Mouse (Mus musculus) kidney, postnatal 25 days (tissue): ENCODE measurements around the gene Naa40.

ENCODE experiments used
- DNase-seq, 2 experiments: peaks; one replicate each; pipeline ENCODE4 v3.0.0; 2021; ENCODE audit warnings: mixed read lengths in 2 of 2

The Naa40 gene

GRCm38 (mm10) chr19:7240782-7241690, at the start of gene Naa40:
TSS of gene Naa40 (minus strand) at chr19:7241183.
- DNase-seq = peak; percentile 96 to 97

GRCm38 (mm10) chr19:7289767-7290166, 48.8 kb upstream of the Naa40 start:
- no peak for DNase-seq

GRCm38 (mm10) chr19:7288288-7288687, 47.3 kb upstream of the Naa40 start:
- DNase-seq = no peak

- no peak for DNase-seq
Observed at GRCm38 (mm10) chr19:7286563-7287315, 45.8 kb upstream of the Naa40 start.

- no peak for DNase-seq
Observed at GRCm38 (mm10) chr19:7280557-7281330, 39.8 kb upstream of the Naa40 start.

GRCm38 (mm10) chr19:7279114-7279513, 38.1 kb upstream of the Naa40 start:
- DNase-seq = peak; percentile 60 to 69

GRCm38 (mm10) chr19:7278200-7278906, 37.4 kb upstream of the Naa40 start:
- DNase-seq = no peak

- no peak for DNase-seq
Observed at GRCm38 (mm10) chr19:7276796-7277195, 35.8 kb upstream of the Naa40 start.

- no peak for DNase-seq
Observed at GRCm38 (mm10) chr19:7276053-7276659, 35.2 kb upstream of the Naa40 start.

- peak in 1 of 2 experiments; percentile 53 for DNase-seq
Observed at GRCm38 (mm10) chr19:7275131-7275789, 34.3 kb upstream of the Naa40 start.

- peak in 1 of 2 experiments; percentile 53 for DNase-seq
Observed at GRCm38 (mm10) chr19:7274326-7274990, 33.5 kb upstream of the Naa40 start.

- no peak for DNase-seq
Observed at GRCm38 (mm10) chr19:7273486-7273885, 32.5 kb upstream of the Naa40 start.

- DNase-seq = peak in 1 of 2 experiments; percentile 52
Observed at GRCm38 (mm10) chr19:7269290-7270044, 28.5 kb upstream of the Naa40 start.

GRCm38 (mm10) chr19:7268722-7269090, 27.7 kb upstream of the Naa40 start:
- peak; percentile 68 to 84 for DNase-seq

GRCm38 (mm10) chr19:7267781-7268721, 27.1 kb upstream of the Naa40 start:
- DNase-seq = peak; percentile 78 to 90

GRCm38 (mm10) chr19:7267091-7267741, 26.2 kb upstream of the Naa40 start, which contains the start of gene Rcor2:
TSS of gene Rcor2 (plus strand) at chr19:7267325.
- DNase-seq = peak; percentile 66 to 89

GRCm38 (mm10) chr19:7266421-7266831, 25.4 kb upstream of the Naa40 start:
- no peak for DNase-seq
